Mouse (Mus musculus) layer of hippocampus, adult 8-10 months (tissue): ENCODE data around the gene Ramp1. TPM values are rescaled to one million over a fixed set of nuclear protein-coding genes. Genes with fewer than 3 reads are reported as not detected.

Experiments
- DNase-seq, 2 experiments: peaks; one replicate each; pipeline ENCODE4 v3.0.0; 2022; ENCODE audit warnings: low spot score in 2 of 2
- total RNA-seq, 4 experiments: library from RNA; stranded (reverse); gene quantifications; 2 replicates each; pipeline ENCODE4 v1.2.4; 2022

Ramp1 gene
- total RNA-seq, result 10 to 100 TPM; 55.1 to 62.5 (median 56.6) TPM

DNA sequence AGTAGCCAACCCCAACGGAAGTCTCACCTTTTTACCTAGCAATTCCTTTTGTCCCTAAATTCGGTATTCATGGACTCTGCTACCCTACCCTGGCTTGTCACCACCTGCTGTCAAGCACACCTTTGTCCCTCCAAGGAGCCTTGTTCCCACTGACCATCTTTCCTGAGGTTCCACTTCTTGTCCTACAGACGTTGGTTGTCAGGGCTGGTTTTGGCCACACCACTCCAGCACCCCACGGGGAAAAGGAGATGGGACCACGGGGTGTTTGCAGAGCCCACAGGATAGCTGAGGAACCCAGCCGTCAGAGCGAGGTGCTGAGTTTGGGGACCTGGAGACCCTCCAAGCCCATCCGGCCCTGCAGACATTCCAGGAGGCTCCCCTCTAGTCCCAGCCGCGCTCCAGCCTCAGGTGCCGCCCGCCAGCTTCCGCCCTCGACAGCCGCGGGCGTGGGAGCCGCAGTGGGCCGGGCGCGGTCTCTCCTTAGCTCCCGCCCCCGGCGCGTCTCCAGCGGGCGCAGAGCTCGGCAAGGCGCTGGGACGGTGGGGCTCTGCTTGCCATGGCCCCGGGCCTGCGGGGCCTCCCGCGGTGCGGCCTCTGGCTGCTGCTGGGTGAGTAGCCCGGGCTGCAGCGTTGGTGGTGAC, at the start of gene Ramp1:
Gene Ramp1 (plus strand): TSS at position 290 of the 641 bp plus-strand sequence.
- DNase-seq, result peak in 1 of 2 experiments; percentile 52

GRCm38 (mm10) chr1:91137036-91137435, 42.6 kb upstream of the Ramp1 start:
- DNase-seq, result no peak

DNA sequence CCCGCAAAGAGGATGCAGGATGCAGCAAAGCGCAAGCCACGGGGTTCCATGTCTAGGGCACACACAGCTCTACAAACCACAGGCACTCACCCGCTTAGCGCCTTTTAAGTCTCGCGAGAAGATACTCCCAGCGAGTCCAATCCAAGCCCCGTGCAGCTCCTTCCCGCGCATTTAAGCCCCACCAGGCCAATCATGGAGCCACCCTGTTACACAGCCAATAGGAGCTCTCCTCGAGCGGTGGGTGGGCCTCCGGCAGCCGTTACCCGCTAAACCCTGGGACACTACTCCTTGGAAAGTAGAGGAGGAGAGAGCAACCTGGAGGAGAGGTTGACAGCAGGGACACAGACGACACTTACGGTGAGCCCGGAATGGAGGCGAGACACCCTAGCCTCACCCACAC, 34.8 kb upstream of the Ramp1 start, which contains the start of gene Rbm44:
Gene Rbm44 (plus strand): TSS at position 277 of the 400 bp plus-strand sequence.
- DNase-seq, result no peak

DNA sequence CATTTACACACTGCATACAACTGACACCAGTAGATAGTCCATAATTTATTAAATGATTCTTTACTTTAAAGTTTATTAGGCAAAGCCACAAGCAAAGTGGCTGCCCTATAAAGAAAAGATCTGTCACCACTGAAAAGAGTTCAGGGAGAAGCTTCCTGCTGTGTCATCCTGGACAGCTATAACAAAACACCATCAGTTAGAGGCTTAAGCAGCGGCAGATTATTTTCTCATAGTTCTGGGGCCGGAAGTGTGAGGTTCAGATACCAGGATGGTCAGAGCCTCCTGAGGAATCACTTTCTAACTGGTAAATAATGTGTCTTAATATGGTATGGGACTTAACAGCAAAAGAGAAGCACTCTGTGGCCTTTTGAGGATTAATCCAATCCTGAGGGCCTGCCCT, 28.1 kb upstream of the Ramp1 start:
- DNase-seq, result no peak

- no peak for DNase-seq
Measured at GRCm38 (mm10) chr1:91166798-91167197, 12.8 kb upstream of the Ramp1 start.

DNA sequence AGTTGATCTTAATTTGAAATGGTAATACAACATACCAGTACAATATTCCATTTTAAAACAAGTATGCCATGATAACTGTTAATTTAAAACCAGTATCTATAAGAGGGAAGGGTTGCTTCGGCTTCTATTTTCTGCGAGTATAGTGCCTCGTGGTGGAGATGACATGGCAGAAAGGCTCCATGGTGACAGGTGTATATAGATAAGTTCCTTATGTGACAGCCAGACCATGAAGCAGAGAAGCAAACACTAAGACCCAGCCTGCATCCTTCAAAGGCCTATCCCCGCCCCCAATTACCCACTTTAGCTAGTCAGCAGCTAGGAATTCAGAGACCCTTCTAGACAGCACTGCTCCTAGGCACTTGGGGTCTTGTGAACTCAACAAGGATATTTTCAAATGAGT, 10.5 kb upstream of the Ramp1 start:
- DNase-seq, result no peak

- DNase-seq, result no peak
Measured at GRCm38 (mm10) chr1:91174796-91175195, 4.8 kb upstream of the Ramp1 start.

- no peak for DNase-seq
Measured at GRCm38 (mm10) chr1:91176026-91176425, 3.6 kb upstream of the Ramp1 start.

- no peak for DNase-seq
Measured at GRCm38 (mm10) chr1:91176871-91177270, 2.8 kb upstream of the Ramp1 start.

DNA sequence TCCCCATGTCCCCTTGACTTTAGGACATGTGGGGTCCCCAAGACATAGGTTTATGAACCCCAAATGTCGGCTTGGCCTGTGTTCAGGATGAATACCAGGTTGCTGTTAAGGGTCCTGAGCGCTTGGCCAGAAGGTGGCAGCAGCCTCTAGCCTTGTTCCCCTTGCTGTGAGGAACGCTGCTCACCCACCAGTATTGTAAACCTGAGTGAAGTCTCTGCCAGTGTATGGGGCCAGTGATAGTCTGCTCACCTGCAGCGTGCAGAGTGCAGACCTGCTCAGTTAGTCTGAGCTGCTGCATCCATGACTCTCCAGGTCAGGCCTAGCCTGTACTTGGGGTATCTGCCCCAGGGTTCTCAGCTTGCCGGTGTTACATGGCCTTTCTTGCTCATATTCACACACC, 536 bp upstream of the Ramp1 start:
- DNase-seq, result peak; percentile 75 to 85

DNA sequence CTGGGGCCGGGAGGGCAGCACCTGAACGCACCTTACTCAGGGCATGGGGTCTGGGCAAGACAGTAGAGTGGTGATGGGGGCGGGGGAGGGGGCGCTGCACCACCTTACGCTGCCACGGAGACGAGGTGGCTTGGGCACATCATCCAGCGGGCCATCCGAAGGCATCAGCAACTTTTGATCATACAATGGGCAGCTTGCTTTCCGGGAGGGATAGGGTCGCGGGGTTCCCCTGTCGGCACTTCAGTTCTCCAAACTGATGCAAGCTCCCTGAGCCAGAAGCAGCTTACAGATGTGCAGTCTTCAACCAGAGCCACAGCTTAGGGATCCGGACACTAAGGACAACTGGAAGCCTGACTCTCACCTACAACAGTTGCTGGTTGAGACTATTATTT, 548 bp downstream of the Ramp1 start:
- DNase-seq, result no peak

DNA sequence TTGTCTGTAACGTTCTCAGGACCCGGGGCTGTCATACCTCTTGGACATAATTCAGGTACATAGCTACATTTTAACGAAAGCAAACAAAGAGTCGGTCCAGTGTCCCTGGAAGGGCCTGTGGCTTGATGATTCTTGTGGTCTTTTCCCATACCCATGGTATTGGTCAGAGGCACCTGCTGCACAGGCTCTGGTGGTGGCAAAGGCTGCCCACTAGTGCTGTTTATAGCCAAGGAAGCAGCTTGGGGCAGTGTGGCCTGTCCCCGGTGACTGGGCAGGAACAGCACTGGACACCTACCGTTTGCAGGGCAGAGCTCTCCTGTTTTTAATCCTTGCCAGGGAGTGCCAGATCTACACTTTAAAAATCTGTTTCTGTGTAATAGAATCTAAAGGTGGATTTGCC, 1.1 kb downstream of the Ramp1 start:
- DNase-seq, result no peak

DNA sequence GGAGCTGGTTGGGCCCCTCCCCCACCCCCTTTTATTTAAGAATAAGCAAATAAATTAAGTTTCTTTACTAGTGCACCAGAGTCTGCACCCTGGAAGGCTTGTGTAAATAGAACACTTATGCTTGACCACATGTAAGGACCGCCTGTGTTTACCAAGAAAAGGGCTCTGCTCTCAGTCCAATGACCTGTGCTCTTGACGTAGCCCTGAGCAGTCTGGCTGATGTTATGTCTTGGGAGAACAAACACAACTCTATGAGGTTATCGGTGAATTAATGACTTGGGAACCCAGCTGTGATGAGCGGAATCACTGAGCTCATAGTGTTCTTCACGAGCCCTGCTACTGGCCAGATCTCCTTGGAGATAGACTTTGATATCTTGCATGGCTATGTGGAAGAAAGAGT, 1.6 kb downstream of the Ramp1 start:
- DNase-seq, result no peak

DNA sequence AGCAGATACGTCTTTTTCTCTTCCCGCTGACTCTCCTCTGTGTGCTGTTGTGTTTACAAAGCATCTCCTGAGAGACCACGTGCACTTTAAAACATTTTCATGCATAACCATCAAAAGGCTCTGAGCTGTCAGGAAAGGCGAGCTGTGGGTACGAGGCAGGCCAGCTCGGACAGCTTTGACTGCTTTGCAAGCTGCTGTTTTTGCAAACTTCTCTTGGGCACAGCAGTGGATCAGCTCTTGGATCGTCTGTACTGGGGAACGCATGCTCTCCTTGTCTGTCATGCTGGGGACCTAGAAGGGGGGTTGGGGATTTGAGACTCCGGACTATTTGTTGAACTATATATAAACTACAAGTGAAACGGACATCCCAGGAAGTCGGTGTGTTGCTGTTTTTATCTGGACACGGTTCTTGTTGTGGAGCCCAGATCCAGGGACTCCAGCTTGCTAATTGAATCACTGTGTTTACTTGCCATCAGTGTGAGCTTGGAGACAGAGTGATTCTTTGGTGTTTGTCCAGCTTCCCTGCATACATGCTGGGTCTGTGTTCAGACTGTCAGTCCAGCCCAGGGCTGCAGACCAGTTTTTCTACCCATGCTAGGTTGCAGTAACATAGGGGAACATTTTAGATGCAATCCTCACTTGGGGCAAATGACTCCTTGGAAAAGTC, 2.3 kb downstream of the Ramp1 start:
- no peak for DNase-seq

DNA sequence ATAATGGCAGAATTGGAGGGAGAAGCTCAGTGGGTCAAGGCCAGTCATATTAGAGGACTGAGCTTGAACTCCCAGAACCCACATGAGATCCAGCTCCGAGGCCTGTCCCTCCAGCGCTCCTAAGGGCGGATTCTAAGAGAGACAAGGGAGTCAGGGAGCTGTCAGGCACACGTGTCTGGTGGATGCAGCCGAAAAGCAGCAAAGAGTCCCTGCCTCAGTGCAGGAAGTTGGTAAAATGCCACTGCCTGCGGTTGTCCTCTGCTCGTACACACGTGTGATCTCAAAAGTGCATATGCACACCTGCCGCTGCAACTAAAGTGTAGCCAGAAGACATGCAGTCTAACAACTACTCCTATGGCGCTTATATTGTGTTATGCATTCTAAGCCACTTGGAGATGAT, 3.7 kb downstream of the Ramp1 start:
- DNase-seq, result no peak

DNA sequence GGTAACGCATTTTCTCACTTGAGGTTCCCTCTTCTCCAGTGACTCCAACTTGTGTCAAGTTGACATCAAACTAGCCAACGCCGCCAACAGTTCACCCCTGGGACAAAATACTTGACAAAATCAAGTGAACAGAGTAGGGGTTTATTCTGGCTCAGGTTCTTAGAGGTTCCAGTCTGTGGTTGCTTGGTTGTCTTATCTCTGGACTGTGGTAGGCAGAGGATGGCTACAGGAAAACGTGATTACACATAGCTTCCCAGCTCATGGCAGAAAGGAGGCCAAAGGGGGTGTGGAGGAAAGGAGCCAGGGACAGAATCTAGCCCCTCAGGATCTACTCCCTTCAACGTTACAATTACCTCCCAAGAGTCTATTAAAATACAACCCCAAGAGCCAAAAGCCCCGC, 7.1 kb downstream of the Ramp1 start:
- DNase-seq, result no peak

DNA sequence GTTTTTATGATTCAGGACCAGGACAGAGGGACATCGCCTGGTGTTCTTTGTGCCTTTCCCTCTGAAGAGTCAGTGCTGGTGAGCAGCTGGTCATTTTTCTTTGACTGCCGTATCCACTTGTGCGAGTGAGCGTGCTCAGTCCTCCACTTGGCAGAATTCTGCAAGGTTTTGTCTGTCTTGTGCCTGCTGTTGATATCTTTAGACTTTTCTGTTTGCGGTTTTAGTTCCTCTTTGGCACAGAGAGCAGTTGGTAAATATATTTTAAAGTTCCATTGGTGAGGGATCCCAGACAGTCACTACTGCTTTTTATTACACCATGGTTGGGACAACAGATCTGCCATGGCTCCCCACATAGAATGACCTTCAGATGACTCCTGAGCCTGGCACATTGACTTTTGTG, 7.7 kb downstream of the Ramp1 start:
- no peak for DNase-seq

DNA sequence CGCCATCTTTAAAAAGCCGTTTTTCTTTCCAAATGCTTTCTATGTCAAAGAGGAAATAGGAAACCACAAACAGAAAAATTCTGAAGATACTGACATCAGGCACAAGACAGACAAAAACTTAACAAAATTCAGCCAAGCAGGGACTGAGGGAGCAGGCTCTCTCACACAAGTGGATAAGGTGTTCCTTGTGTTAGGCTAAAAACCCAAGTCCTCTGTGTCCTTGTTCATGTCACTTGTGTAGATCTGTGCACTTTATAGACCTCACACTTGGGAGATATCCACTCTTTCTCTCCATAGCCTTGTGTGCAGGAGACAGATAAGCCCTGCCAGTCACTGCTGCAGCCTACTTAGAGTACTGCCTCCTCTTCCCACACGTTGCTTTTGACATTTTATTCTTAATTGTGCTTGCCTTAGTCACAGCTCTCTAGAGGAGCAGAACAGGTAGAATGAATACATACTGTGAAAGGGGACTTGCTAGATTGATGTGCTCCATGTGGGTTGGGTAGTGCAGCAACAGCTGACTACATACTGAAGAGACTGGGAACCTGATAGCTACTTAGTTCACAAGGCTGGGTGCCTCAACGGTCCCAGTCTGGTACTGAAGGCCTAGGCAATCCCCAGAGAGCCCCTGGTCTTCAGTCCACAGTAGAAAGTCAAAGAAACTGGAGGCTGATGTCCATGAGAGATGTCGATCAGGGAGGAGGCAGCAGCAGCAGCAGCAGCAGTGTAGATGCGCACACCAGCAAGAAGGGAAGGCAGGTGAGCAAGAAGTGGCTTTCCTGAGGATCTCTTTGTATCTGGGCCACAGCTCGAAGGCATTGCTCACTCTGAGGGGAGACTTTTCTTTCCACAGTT, 8.4 kb downstream of the Ramp1 start:
- no peak for DNase-seq

DNA sequence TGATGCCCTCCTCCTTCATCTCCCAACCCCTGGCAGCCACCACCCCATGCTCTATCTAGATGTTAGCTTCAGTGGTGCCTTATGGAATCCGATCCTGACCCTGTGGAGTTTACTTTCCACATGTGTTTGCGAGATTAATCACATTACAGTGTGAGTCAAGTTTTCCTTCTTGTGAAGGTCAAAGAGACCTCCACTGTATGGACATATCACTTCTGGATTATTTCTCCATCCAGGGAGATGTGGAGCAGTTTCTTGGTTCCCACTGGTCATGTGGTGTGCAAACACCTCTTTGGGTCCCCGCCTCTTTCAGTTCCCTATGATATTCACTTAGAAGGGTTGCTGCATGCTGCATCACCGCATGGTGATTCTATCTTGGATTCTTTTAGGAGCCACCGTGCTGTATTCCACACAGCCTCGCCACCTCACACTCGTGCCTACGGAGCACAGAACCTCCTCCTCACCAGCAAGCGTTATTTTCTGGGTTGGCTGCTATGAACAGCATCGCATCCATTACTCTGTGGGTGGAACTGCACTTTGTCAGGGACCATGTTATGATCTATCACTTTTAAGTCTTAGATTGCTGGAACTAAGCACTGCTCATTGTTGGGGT, 9.3 kb downstream of the Ramp1 start:
- no peak for DNase-seq

DNA sequence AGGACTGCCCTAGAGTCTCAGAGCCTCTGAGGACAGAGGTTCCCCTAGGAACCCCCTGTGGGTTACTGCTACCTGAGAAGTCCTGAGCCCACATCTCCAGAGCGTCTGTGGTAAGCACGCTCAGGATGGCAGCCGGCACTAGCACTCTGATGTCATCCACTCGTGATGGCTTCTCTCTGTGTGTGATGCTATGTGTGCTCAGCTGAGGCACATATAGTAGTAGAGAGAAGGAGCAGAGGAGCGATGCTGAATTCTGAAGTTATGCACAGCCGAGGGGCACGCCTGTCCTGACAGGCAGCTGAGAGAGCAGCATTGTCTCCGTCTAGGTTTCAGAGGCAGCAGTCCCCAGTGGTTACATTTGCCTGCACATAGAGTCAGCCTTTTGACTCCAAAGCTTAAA, 12.6 kb downstream of the Ramp1 start:
- no peak for DNase-seq

DNA sequence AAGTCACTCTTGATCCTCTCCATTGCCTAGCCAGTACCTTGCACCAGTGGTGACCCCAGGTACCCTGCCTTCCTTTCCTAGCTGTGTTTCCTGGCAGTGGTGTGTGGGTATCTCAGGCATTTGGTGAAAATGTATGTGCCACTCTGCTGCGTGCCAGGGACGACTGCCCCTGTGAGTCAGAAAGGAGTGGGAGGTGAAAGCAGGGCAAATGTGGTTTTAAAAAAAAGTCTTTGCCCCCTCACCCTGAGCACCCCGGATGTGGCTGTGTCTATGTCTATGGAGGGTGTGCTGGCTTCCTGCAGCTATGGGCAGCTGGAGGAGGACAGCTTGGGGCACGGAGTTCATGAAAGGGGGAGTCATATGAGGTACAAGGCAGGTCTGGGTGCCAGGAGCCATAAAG, 13.6 kb downstream of the Ramp1 start:
- no peak for DNase-seq

DNA sequence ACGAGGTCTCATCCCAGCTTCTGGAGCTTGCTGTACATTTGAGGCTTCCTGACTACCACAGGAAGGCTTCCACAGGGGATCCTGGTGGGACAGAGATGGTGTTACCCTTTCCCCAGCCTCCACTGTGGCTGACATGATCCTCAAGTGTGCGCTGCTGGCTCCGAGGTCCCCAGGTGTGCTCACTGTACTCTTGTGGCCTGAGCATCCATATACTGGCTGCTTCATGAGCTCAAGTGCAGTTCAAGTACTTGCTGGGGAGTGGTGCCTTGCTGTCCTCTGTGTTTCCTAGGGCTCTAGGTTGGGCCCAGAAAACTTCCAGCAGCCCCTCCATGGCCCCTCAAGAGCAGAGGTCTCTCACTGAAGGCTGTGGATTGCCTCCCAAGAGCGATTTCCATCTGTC, 14.1 kb downstream of the Ramp1 start:
- DNase-seq, result no peak
